Mouse (Mus musculus) cortical plate, adult 2 months (tissue): ENCODE measurements around the gene Rtbdn.

Experiments used
- CTCF ChIP-seq: fragments of 200-500 bp; IDR thresholded peaks from 2 replicates; pipeline ENCODE4 v1.5.1; 2011; ENCODE audit warnings: mild to moderate bottlenecking, control low read depth, low read length; ENCODE audit not compliant: insufficient read depth; ENCODE audit errors: extremely low read depth
- POLR2A ChIP-seq: fragments of 200-500 bp; IDR thresholded peaks from 2 replicates; pipeline ENCODE4 v1.6.1; 2011; ENCODE audit warnings: mild to moderate bottlenecking, low read length, control low read depth; ENCODE audit not compliant: insufficient read depth; ENCODE audit errors: extremely low read depth

DNA sequence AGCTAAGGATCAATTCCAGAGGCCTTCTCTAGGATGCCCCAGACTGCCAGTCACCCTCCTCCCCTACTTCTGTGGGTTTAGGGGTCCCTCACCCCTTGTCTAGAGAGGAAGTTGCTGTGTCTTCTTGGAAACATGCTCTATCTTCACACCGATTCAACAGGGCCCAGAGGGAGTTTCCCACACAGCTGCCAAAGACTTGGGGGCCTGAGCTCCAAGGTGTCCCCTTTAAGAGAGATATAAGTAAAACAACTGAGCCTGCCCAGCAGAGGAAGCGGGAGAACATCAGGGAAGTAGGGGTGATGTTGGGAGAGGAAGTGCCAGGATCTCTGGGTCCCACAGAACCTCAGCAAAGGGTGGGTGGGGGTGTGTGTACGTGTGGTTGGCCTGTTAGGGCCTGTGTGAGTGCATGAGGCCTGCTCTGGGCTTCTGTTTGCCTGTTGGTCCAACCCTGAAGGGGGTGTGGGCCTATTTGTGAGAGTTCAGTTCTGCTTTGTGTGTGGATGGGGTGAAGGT, 35.8 kb downstream of the Rtbdn start:
- TF ChIP-seq CTCF = no peak
- no peak for TF ChIP-seq POLR2A
